In genomic region chr10:75704212-75705185, GRCm38 (mm10) we compare ENCODE assay signal across 8 mouse cellular contexts. TPM values are rescaled to one million over a fixed set of nuclear protein-coding genes. Genes with fewer than 3 reads are reported as not detected.
DNase-seq lines count a peak whose midpoint lies in the region; ATAC-seq and TF ChIP-seq lines count a peak whose summit lies in the region.

No protein-coding gene starts in this region.

- no peak for TF ChIP-seq POLR2A in brain, embryonic 14.5 days (IDR thresholded peaks at IDR 0.05; ENCODE audit: borderline replicate concordance, extremely low read depth, insufficient read depth, insufficient read length, poor library complexity, severe bottlenecking)

- peaks cover 5% of the 10 kb centered on the region for H3K4me1 ChIP-seq in hindbrain, embryonic 14.5 days (replicated peaks; ENCODE audit: control insufficient read depth, insufficient read depth, low read length)
- peaks cover 11% of the 10 kb centered on the region for H3K4me1 ChIP-seq in midbrain, embryonic 14.5 days (ENCODE audit: control insufficient read depth, insufficient read depth, low read length)

- peaks cover 51% of the 10 kb centered on the region for H3K36me3 ChIP-seq in hindbrain, embryonic 14.5 days (replicated peaks; ENCODE audit: control insufficient read depth, insufficient read depth)
- H3K36me3 ChIP-seq in midbrain, embryonic 14.5 days (ENCODE audit: control insufficient read depth, insufficient read depth, low read length) = peaks cover 26% of the 10 kb centered on the region

- no peak overlapping the region for H3K9ac ChIP-seq in hindbrain, embryonic 14.5 days
- H3K9ac ChIP-seq in midbrain, embryonic 14.5 days (replicated peaks; ENCODE audit: low read length) = no peak overlapping the region

- no peaks in the 10 kb centered on the region for H3K9me3 ChIP-seq in hindbrain, embryonic 14.5 days (ENCODE audit: control insufficient read depth, low read length)
- H3K9me3 ChIP-seq in midbrain, embryonic 14.5 days (ENCODE audit: control insufficient read depth, low read length) = no peaks in the 10 kb centered on the region

- H3K4me2 ChIP-seq in hindbrain, embryonic 14.5 days (replicated peaks) = no peak overlapping the region
- no peak overlapping the region for H3K4me2 ChIP-seq in midbrain, embryonic 14.5 days (ENCODE audit: low read length)

- peak; percentile 95 for DNase-seq in MN1 (ENCODE audit: low spot score)
- peak; percentile 99 for DNase-seq in brain, embryonic 14.5 days (ENCODE audit: low read depth)
- peak; percentile 84 for DNase-seq in hindbrain, embryonic 14.5 days (ENCODE audit: low spot score)
- peak; percentile 74 to 96 for DNase-seq in left cerebral cortex, adult 8-10 months (ENCODE audit: low spot score in 2 of 2)
- DNase-seq in midbrain, embryonic 14.5 days = peak; percentile 81
- peak; percentile 68 for DNase-seq in testis, postnatal 14 days (ENCODE audit: low spot score)
- DNase-seq in T-cell, adult 2 months (ENCODE audit: low spot score) = no peak

- ATAC-seq in frontal cortex, adult (ENCODE audit: low TSS enrichment) = peak; percentile 88
- ATAC-seq in hindbrain, embryonic 14.5 days (ENCODE audit: low FRiP score) = peak; percentile 89
- peak; percentile 60 for ATAC-seq in midbrain, embryonic 14.5 days (ENCODE audit: low FRiP score, low TSS enrichment)

- H3K4me3 ChIP-seq in hindbrain, embryonic 14.5 days (replicated peaks; ENCODE audit: low read length) = no peak overlapping the region
- H3K4me3 ChIP-seq in midbrain, embryonic 14.5 days (replicated peaks; ENCODE audit: low read depth, low read length) = no peak overlapping the region

- TF ChIP-seq CTCF in brain, embryonic 14.5 days (IDR thresholded peaks at IDR 0.05; ENCODE audit: borderline replicate concordance, extremely low read depth, insufficient read depth, insufficient read length) = peak; percentile 14; the same call in 1 of the 2 replicates

- no peaks in the 10 kb centered on the region for H3K27me3 ChIP-seq in hindbrain, embryonic 14.5 days (ENCODE audit: control insufficient read depth, insufficient read depth, low read length)
- H3K27me3 ChIP-seq in midbrain, embryonic 14.5 days (ENCODE audit: control insufficient read depth, insufficient read depth, low read length) = no peaks in the 10 kb centered on the region

- WGBS in hindbrain, embryonic 14.5 days = 55% methylated on average over 15 of the region's 15 CpGs
- WGBS in midbrain, embryonic 14.5 days = 28% methylated on average over 15 of the region's 15 CpGs

- peak overlapping the region; percentile 62 for H3K27ac ChIP-seq in hindbrain, embryonic 14.5 days
- peak overlapping the region; percentile 66; the same call in 1 of the 2 replicates for H3K27ac ChIP-seq in midbrain, embryonic 14.5 days (replicated peaks; ENCODE audit: low read depth, low read length)

RNA-seq across cellular contexts. Expression of gene Cabin1, which starts 59.6 kb away (rescaled TPM):
- polyA plus RNA-seq in brain, embryonic 14.5 days (2012; rRNA removed) = 43.8 and 56.6 TPM in 2 replicates
- polyA plus RNA-seq in hindbrain, embryonic 14.5 days (2014; fragmentation: Nextera tagmentation; extraction: Ambion mirVana) = 32.4 and 40.4 TPM in 2 replicates
- total RNA-seq in left cerebral cortex, adult 8-10 months (2022) = 10 to 100 TPM; 61.3 to 73.2 (median 69.6) TPM
- 47.2 and 54.5 TPM in 2 replicates for polyA plus RNA-seq in midbrain, embryonic 14.5 days (2014; fragmentation: Nextera tagmentation; extraction: Ambion mirVana)
